ENCODE assay signal across 10 mouse cellular contexts in genomic region chr8:45359091-45359605, GRCm38 (mm10). TPM values are rescaled to one million over a fixed set of nuclear protein-coding genes. Genes with fewer than 3 reads are reported as not detected.
DNase-seq lines count a peak whose midpoint lies in the region; ATAC-seq and TF ChIP-seq lines count a peak whose summit lies in the region.
"Had no signal": no experiment of that assay in that cellular context is flagged by ENCODE, and none has a peak within 500 bp of the region (broad histone marks: within the 10 kb centered on the region; RNA-seq: fewer than 3 reads in every experiment).

No protein-coding gene starts in this region.

- no peak for TF ChIP-seq CTCF in embryonic fibroblast, embryonic 13.5 days (IDR thresholded peaks at IDR 0.05; ENCODE audit: borderline replicate concordance, insufficient read depth, low read length)
- no peak; the same call in 1 of the 2 replicates for TF ChIP-seq CTCF in left cerebral cortex, adult 2 months (IDR thresholded peaks at IDR 0.05)

- no peaks in the 10 kb centered on the region for H3K9me3 ChIP-seq in limb, embryonic 15.5 days
- H3K9me3 ChIP-seq: liver, embryonic 15.5 days had no signal

- no peaks in the 10 kb centered on the region for H3K27me3 ChIP-seq in limb, embryonic 15.5 days

- peak overlapping the region; percentile 78; the same call in 1 of the 2 replicates for H3K4me2 ChIP-seq in limb, embryonic 15.5 days

- no peak overlapping the region for H3K27ac ChIP-seq in embryonic fibroblast, embryonic 13.5 days (ENCODE audit: insufficient read depth, low read length)
- no peak overlapping the region for H3K27ac ChIP-seq in limb, embryonic 15.5 days
- H3K27ac ChIP-seq in left cerebral cortex, adult 2 months = no peak overlapping the region; the same call in 1 of the 2 replicates
- H3K27ac ChIP-seq: liver, embryonic 15.5 days had no signal

- intact Hi-C loops in left cerebral cortex, adult 2 months (cut with DNase I) = loop anchor here (5.0 to 10.0 kb wide), 2 partner anchors 292 to 426 kb away; partner anchors contain the start of gene Mtnr1a

- H3K9ac ChIP-seq in limb, embryonic 15.5 days = no peak overlapping the region

- peak; percentile 50 for DNase-seq in cerebellum, adult 9-10 months
- no peak for DNase-seq in cerebellum, adult 11-12 months
- peak; percentile 42 for DNase-seq in 3134 (ENCODE audit: extremely low read depth, insufficient read length, low spot score)
- DNase-seq in natural killer cell, adult 2 months (ENCODE audit: low spot score in 2 of 2) = no peak
- DNase-seq in frontal cortex, postnatal 10 days (ENCODE audit: low spot score in 2 of 2) = no peak
- DNase-seq in left cerebral cortex, adult 2 months (ENCODE audit: extremely low spot score in 1 of 2, low spot score in 2 of 2) = no peak

- no peaks in the 10 kb centered on the region for H3K36me3 ChIP-seq in limb, embryonic 15.5 days
- H3K36me3 ChIP-seq: liver, embryonic 15.5 days had no signal

- WGBS in limb, embryonic 15.5 days = 77% methylated on average over 6 of the region's 6 CpGs

- TF ChIP-seq POLR2A in embryonic fibroblast, embryonic 13.5 days (IDR thresholded peaks at IDR 0.05; ENCODE audit: low read depth, low read length) = no peak

- H3K4me1 ChIP-seq in embryonic fibroblast, embryonic 13.5 days (ENCODE audit: control insufficient read depth, insufficient read depth, low read length) = no peaks in the 10 kb centered on the region
- peaks cover 6% of the 10 kb centered on the region for H3K4me1 ChIP-seq in limb, embryonic 15.5 days
- H3K4me1 ChIP-seq: liver, embryonic 15.5 days had no signal

- H3K4me3 ChIP-seq in embryonic fibroblast, embryonic 13.5 days (ENCODE audit: insufficient read depth, low read length) = peak overlapping the region; percentile 65; the same call in 1 of the 2 replicates
- H3K4me3 ChIP-seq in limb, embryonic 15.5 days = peak overlapping the region; percentile 57; the same call in 1 of the 2 replicates
- H3K4me3 ChIP-seq in left cerebral cortex, adult 2 months = no peak overlapping the region; the same call in 1 of the 2 replicates

- no peak for ATAC-seq in limb, embryonic 15.5 days (ENCODE audit: insufficient number of reproducible peaks, low FRiP score, low TSS enrichment, low read depth)

RNA-seq across cellular contexts. Expression of gene Fam149a, which starts 22.9 kb away (rescaled TPM):
- polyA plus RNA-seq in embryonic fibroblast, embryonic 13.5 days (2011; ENCODE audit: insufficient read length, low read depth, missing spikeins) = 27.7 and 30.2 TPM in 2 replicates
- 11.5 and 11.8 TPM in 2 replicates for polyA plus RNA-seq in limb, embryonic 15.5 days (2015; fragmentation: Nextera tagmentation; extraction: Ambion mirVana)
- 10 to 100 TPM; 25.7 to 26.0 TPM for total RNA-seq in left cerebral cortex, adult 2 months (2021)

RNA-seq across cellular contexts. Expression of gene Cyp4v3, which starts 26.1 kb away (rescaled TPM):
- 7.1 and 7.4 TPM in 2 replicates for polyA plus RNA-seq in embryonic fibroblast, embryonic 13.5 days (2011; ENCODE audit: insufficient read length, low read depth, missing spikeins)
- 1.2 and 1.3 TPM in 2 replicates for polyA plus RNA-seq in limb, embryonic 15.5 days (2015; fragmentation: Nextera tagmentation; extraction: Ambion mirVana)
- total RNA-seq in left cerebral cortex, adult 2 months (2021) = 1 to 10 TPM; 5.5 to 6.5 TPM

RNA-seq across cellular contexts. Expression of gene Gm45753, which starts 50.9 kb away (rescaled TPM):
- polyA plus RNA-seq in embryonic fibroblast, embryonic 13.5 days (2011; ENCODE audit: insufficient read length, low read depth, missing spikeins) = not detected in 2 replicates
- 0.08 TPM in 1 of 2 replicates, not detected in the other for polyA plus RNA-seq in limb, embryonic 15.5 days (2015; fragmentation: Nextera tagmentation; extraction: Ambion mirVana)
- not detected for total RNA-seq in left cerebral cortex, adult 2 months (2021)
- polyA plus RNA-seq: C2C12 had no signal

RNA-seq across cellular contexts. Expression of gene Tlr3, which starts 51.7 kb away (rescaled TPM):
- 5.4 and 6.7 TPM in 2 replicates for polyA plus RNA-seq in embryonic fibroblast, embryonic 13.5 days (2011; ENCODE audit: insufficient read length, low read depth, missing spikeins)
- 1.0 and 1.2 TPM in 2 replicates for polyA plus RNA-seq in limb, embryonic 15.5 days (2015; fragmentation: Nextera tagmentation; extraction: Ambion mirVana)
- 1 to 10 TPM; 8.7 to 8.8 TPM for total RNA-seq in left cerebral cortex, adult 2 months (2021)

Comparison
In these comparisons a context has a peak if more than half of its experiments do, and no peak if none do; other contexts are left out.
1. DNase-seq: peak in cerebellum, adult 9-10 months (single experiment) and 3134 (single experiment); none in cerebellum, adult 11-12 months (single experiment), natural killer cell, adult 2 months (0 of 2), frontal cortex, postnatal 10 days (0 of 2) and left cerebral cortex, adult 2 months (0 of 2).